Mouse (Mus musculus) layer of hippocampus, adult 18-20 months (tissue): ENCODE measurements around the gene Agpat4. TPM values are rescaled to one million over a fixed set of nuclear protein-coding genes. Genes with fewer than 3 reads are reported as not detected.

Experiments
- DNase-seq, 2 experiments: peaks; one replicate each; pipeline ENCODE4 v3.0.0; 2022; ENCODE audit warnings: low spot score in 2 of 2
- long read RNA-seq: library from polyadenylated mRNA; stranded (forward); transcript quantifications from one replicate; pipeline ENCODE4 v2.0.0, GENCODE M21; 2021
- total RNA-seq, 2 experiments: library from RNA; stranded (reverse); gene quantifications; 2 replicates each; pipeline ENCODE4 v1.2.3; 2021

Agpat4 gene
- 10 to 100 TPM; 71.2 to 74.9 TPM for total RNA-seq
- long read RNA-seq, transcript Agpat4-201 (9 exons, 1,915 nt) = major isoform, 85 of 110 reads
- long read RNA-seq, partial matches to known transcripts = 8 of 110 reads
- long read RNA-seq, other reads (novel, unspliced or antisense) = 16 of 110 reads

- peak; percentile 18 to 51 for DNase-seq
Measured at GRCm38 (mm10) chr17:12118561-12118925, at the start of gene Agpat4. Agpat4 (plus strand) TSS chr17:12118704.

GRCm38 (mm10) chr17:12076816-12077215 lies 41.7 kb upstream of the Agpat4 start:
- DNase-seq = no peak

- no peak for DNase-seq
Measured at GRCm38 (mm10) chr17:12080656-12081495, 37.6 kb upstream of the Agpat4 start.

GRCm38 (mm10) chr17:12082201-12082600 lies 36.3 kb upstream of the Agpat4 start:
- peak in 1 of 2 experiments; percentile 28 for DNase-seq

- DNase-seq = no peak
Measured at GRCm38 (mm10) chr17:12090261-12090927, 28.1 kb upstream of the Agpat4 start.

GRCm38 (mm10) chr17:12092901-12093564 lies 25.5 kb upstream of the Agpat4 start:
- DNase-seq = no peak

- DNase-seq = no peak
Measured at GRCm38 (mm10) chr17:12094016-12094415, 24.5 kb upstream of the Agpat4 start.

- peak; percentile 16 to 64 for DNase-seq
Measured at GRCm38 (mm10) chr17:12094827-12095590, 23.5 kb upstream of the Agpat4 start.

GRCm38 (mm10) chr17:12099415-12099814 lies 19.1 kb upstream of the Agpat4 start:
- no peak for DNase-seq

- DNase-seq = no peak
Measured at GRCm38 (mm10) chr17:12102326-12102725, 16.2 kb upstream of the Agpat4 start.

- DNase-seq = no peak
Measured at GRCm38 (mm10) chr17:12103781-12104180, 14.7 kb upstream of the Agpat4 start.

- DNase-seq = no peak
Measured at GRCm38 (mm10) chr17:12104245-12104644, 14.3 kb upstream of the Agpat4 start.

- no peak for DNase-seq
Measured at GRCm38 (mm10) chr17:12104690-12105089, 13.8 kb upstream of the Agpat4 start.

GRCm38 (mm10) chr17:12106255-12106654 lies 12.2 kb upstream of the Agpat4 start:
- no peak for DNase-seq

- DNase-seq = no peak
Measured at GRCm38 (mm10) chr17:12113626-12114025, 4.9 kb upstream of the Agpat4 start.

GRCm38 (mm10) chr17:12115086-12115485 lies 3.4 kb upstream of the Agpat4 start:
- no peak for DNase-seq

GRCm38 (mm10) chr17:12118131-12118530 lies 373 bp upstream of the Agpat4 start:
- DNase-seq = no peak

- peak; percentile 79 to 89 for DNase-seq
Measured at GRCm38 (mm10) chr17:12118926-12119641, 580 bp downstream of the Agpat4 start.

GRCm38 (mm10) chr17:12119675-12120074 lies 1.2 kb downstream of the Agpat4 start:
- DNase-seq = peak; percentile 54 to 78

GRCm38 (mm10) chr17:12120268-12120667 lies 1.8 kb downstream of the Agpat4 start:
- no peak for DNase-seq
